Mouse (Mus musculus): ENCODE measurements around the gene Cnot6. TPM values are rescaled to one million over a fixed set of nuclear protein-coding genes. Genes with fewer than 3 reads are reported as not detected.

Gene Cnot6
- polyA plus RNA-seq, 1 experiment from 2014 or later, result 101 TPM

DNA sequence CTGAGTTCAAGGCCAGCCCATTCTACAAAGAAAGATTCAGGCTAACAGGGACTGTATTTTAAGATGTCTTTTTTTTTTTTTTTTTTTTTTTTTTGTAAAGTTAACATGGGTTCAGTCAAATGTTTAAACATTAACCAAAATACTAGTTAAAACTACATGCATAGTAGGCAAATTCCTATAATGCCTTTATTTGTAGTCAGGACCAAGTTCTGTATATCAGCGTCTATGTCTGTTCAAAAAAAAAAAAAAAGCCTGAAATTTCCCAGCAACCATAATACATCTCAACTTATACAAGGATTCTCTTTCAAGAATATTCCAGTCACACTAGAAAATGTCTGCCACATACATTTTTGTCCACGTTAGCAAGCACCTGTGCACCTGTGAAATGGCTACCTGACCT, 1.9 kb downstream of the Cnot6 start:
- Histone ChIP-seq H3K9ac (peak overlapping the region; percentile 42; the same call in 1 of the 2 replicates), H3K4me1 (peaks cover 42% of the 10 kb centered on the region), H3K27me3 (no peaks in the 10 kb centered on the region), H3K4me3 (replicated peaks) (peak overlapping the region; percentile 98), H3K36me3 (replicated peaks) (peaks cover 24% of the 10 kb centered on the region), H3K4me2 (peak overlapping the region; percentile 76), H3K9me3 (no peaks in the 10 kb centered on the region; the same call in 1 of the 2 replicates), H3K27ac (no peak overlapping the region)
- no peak for ATAC-seq (ENCODE audit: low FRiP score)
- 87% methylated on average over 2 of the region's 2 CpGs for whole genome bisulfite sequencing

DNA sequence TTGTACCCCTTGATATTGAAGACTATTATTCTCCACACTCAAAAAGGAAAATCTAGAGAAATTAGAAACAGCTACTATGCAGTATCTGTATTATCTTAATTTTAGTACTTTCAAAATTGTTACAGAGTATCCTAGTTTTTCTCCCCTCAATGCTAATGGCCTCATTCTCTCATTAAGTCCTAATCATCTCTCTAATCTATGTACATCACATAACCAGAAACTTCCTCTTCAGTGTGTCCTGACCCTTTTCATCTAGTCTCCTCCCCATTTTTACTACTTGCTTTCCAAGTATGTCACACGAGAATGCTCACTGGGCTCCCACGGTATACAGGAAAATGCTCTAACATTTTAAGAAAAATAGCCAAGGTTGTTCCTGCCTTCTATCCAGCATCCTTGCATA, 4.7 kb downstream of the Cnot6 start:
- WGBS, result 87% methylated on average over 2 of the region's 2 CpGs
- H3K4me1 ChIP-seq, result peaks cover 29% of the 10 kb centered on the region
- H3K4me3 ChIP-seq (replicated peaks), result no peak overlapping the region
- H3K36me3 ChIP-seq (replicated peaks), result peaks cover 39% of the 10 kb centered on the region
- no peak overlapping the region for H3K4me2 ChIP-seq
- ATAC-seq (ENCODE audit: low FRiP score), result no peak
- H3K27me3 ChIP-seq, result no peaks in the 10 kb centered on the region
- no peak overlapping the region for H3K9ac ChIP-seq
- H3K9me3 ChIP-seq, result no peaks in the 10 kb centered on the region; the same call in 1 of the 2 replicates
- no peak overlapping the region for H3K27ac ChIP-seq

DNA sequence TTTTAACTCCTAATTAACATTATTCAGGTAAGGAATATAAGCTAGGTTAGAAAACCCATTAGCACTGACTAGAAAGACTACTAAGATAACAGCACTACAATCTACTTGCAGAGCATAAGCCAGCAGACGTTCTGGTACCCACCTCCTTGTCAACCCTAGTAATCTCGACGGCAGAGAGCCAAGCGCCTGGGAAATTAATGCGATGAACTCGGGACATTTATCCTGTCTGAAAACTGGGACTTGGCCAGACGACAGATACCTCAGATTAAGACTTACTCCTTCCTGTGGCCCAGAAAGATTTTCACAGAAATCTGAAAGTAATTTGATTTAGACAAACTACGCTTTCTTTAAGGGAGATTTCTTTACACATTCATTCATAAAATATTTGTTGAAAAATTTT, 7.7 kb downstream of the Cnot6 start:
- no peak overlapping the region for H3K4me3 ChIP-seq (replicated peaks)
- H3K9ac ChIP-seq, result no peak overlapping the region
- no peak overlapping the region for H3K4me2 ChIP-seq
- H3K4me1 ChIP-seq, result peaks cover 13% of the 10 kb centered on the region
- ATAC-seq (ENCODE audit: low FRiP score), result no peak
- H3K36me3 ChIP-seq (replicated peaks), result peaks cover 63% of the 10 kb centered on the region
- H3K27ac ChIP-seq, result no peak overlapping the region
- 91% methylated on average over 8 of the region's 8 CpGs for WGBS
- H3K9me3 ChIP-seq, result no peaks in the 10 kb centered on the region; the same call in 1 of the 2 replicates
- H3K27me3 ChIP-seq, result no peaks in the 10 kb centered on the region

DNA sequence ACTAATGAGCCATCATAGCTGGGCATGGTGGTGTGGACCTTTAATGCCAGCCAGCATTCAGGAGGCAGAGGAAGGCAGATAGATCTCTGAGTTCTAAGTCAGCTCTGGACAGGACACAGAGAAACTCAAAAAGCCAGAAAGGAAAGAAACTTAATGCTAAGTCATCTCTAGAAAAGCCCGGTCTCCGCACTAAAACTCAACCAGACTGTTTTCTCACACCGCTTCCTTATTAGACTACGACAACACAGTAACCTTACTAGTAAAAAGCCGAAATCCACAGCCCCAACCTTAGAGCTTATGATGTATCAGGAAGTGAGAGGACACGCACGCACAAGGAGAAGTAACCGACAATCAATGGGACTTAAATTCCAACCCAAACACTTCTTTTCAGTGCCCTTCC, 10.5 kb downstream of the Cnot6 start:
- no peaks in the 10 kb centered on the region for H3K4me1 ChIP-seq
- WGBS, result over 99% methylated on average over 8 of the region's 8 CpGs
- H3K27me3 ChIP-seq, result no peaks in the 10 kb centered on the region
- no peak overlapping the region for H3K27ac ChIP-seq
- H3K9ac ChIP-seq, result no peak overlapping the region
- H3K4me2 ChIP-seq, result no peak overlapping the region
- H3K4me3 ChIP-seq (replicated peaks), result no peak overlapping the region
- ATAC-seq (ENCODE audit: low FRiP score), result no peak
- H3K9me3 ChIP-seq, result no peaks in the 10 kb centered on the region; the same call in 1 of the 2 replicates
- peaks cover 69% of the 10 kb centered on the region for H3K36me3 ChIP-seq (replicated peaks)

DNA sequence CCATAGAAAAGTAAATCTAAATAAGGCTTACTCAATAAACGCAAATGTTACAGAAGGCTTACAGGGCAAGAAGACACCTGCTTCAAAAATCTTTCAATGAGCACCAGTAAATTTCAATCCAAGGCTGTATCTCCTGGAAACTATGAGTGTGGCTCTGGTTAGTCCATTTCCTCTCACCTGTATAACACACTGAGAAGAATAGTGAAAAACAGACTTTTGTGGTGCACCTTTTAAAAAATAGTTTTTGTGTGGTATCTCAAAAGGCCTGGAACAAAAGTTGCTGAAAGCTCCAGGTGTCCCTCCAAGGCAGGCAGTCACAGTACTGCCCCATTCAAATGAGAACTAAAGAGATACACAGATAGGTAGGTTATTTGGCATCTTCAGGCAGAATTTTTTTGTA, 13.4 kb downstream of the Cnot6 start:
- Histone ChIP-seq H3K9ac (no peak overlapping the region), H3K36me3 (replicated peaks) (peaks cover 48% of the 10 kb centered on the region), H3K4me3 (replicated peaks) (no peak overlapping the region), H3K4me2 (no peak overlapping the region), H3K27me3 (no peaks in the 10 kb centered on the region), H3K27ac (no peak overlapping the region), H3K4me1 (no peaks in the 10 kb centered on the region), H3K9me3 (no peaks in the 10 kb centered on the region)
- WGBS, result 93% methylated on average over 1 of the region's 1 CpGs
- no peak for ATAC-seq (ENCODE audit: low FRiP score)

DNA sequence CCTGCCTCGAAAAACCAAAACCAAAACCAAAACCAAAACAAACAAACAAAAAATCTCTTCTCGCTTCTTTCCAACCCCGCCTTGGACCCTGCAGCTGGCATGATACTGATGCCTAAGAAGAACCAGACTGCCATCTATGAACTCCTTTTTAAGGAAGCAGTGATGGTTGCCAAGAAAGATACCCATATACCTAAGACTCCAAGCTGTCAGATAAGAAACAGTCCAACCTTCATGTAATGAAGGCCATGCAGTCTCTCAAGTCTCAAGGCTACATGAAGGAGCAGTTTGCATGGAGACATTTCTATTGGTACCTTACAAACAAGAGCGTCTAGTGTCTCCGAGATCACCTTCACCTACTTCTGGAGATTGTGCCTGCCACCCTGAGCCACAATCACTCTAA, 14.7 kb downstream of the Cnot6 start:
- Histone ChIP-seq H3K4me1 (no peaks in the 10 kb centered on the region), H3K4me2 (no peak overlapping the region), H3K9ac (no peak overlapping the region), H3K27me3 (no peaks in the 10 kb centered on the region), H3K27ac (no peak overlapping the region), H3K9me3 (no peaks in the 10 kb centered on the region), H3K36me3 (replicated peaks) (peaks cover 51% of the 10 kb centered on the region), H3K4me3 (replicated peaks) (no peak overlapping the region)
- 95% methylated on average over 5 of the region's 5 CpGs for WGBS
- no peak for ATAC-seq (ENCODE audit: low FRiP score)

DNA sequence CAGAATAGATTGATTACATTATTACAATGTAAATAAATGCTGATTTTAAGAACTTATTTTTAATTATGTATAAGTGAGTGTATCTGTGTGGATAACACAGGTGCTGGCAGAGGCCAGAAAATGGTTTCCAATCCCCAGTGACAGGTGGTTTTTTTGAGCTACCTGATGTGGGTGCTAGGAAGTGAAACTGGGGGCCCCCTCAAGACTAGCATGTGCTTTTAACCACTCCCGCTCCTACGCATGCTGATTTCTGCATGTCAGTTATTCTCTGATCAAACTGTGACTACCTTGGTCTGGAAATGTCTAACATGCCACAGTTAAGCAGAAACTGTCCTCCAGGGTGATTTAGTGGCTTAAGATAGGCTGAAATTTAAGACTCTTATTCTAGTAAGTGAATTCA, 16.1 kb downstream of the Cnot6 start:
- WGBS, result 91% methylated on average over 2 of the region's 2 CpGs
- Histone ChIP-seq H3K36me3 (replicated peaks) (peaks cover 52% of the 10 kb centered on the region), H3K4me1 (no peaks in the 10 kb centered on the region), H3K27ac (no peak overlapping the region), H3K9me3 (no peaks in the 10 kb centered on the region), H3K27me3 (no peaks in the 10 kb centered on the region), H3K4me2 (no peak overlapping the region), H3K4me3 (replicated peaks) (no peak overlapping the region), H3K9ac (no peak overlapping the region)
- no peak for ATAC-seq (ENCODE audit: low FRiP score)

DNA sequence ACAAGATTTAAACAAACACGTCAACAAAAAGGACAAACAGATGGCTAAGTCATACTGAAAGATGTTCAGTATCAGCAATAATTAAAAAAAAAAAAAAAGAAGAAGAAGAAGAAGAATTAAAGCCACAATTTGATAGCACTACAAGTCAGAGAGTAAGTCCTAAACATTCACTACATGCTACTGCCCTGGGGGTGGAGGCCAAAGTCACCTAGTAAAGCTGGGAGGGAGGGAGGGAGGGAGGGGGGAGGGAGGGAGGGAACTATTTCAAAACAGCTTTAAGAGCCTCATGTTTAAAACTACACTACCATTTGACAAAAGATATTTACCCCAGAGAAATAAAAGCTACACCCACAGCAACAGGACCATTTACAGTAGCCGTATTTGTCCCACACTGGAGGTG, 16.8 kb downstream of the Cnot6 start:
- no peaks in the 10 kb centered on the region for H3K27me3 ChIP-seq
- H3K4me3 ChIP-seq (replicated peaks), result no peak overlapping the region
- H3K27ac ChIP-seq, result no peak overlapping the region
- no peaks in the 10 kb centered on the region for H3K9me3 ChIP-seq
- ATAC-seq (ENCODE audit: low FRiP score), result no peak
- H3K9ac ChIP-seq, result no peak overlapping the region
- H3K4me1 ChIP-seq, result no peaks in the 10 kb centered on the region
- WGBS, result 100% methylated on average over 2 of the region's 2 CpGs
- no peak overlapping the region for H3K4me2 ChIP-seq
- H3K36me3 ChIP-seq (replicated peaks), result peaks cover 47% of the 10 kb centered on the region

DNA sequence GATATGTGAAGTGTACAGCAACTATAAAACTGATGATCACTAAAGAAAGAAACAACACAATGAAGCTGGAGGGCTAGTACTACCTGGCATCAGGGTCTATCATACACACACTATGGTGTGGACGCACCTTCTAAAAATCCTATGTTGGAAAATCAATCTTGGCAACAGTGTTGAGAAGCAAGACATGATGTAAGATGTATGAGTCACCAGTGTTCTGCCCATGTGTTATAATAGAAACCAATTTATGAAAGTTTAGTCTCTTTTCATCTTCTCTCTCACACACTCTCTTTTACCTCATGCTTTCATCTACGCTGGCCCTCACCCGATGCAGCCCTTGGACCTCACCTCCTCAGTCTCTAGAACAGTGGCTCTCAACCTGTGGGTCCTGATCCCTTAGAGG, 17.5 kb downstream of the Cnot6 start:
- no peaks in the 10 kb centered on the region for H3K27me3 ChIP-seq
- H3K9me3 ChIP-seq, result no peaks in the 10 kb centered on the region
- no peak overlapping the region for H3K9ac ChIP-seq
- WGBS, result 99% methylated on average over 3 of the region's 3 CpGs
- no peak overlapping the region for H3K27ac ChIP-seq
- ATAC-seq (ENCODE audit: low FRiP score), result no peak
- H3K4me1 ChIP-seq, result no peaks in the 10 kb centered on the region
- H3K36me3 ChIP-seq (replicated peaks), result peaks cover 50% of the 10 kb centered on the region
- no peak overlapping the region for H3K4me2 ChIP-seq
- no peak overlapping the region for H3K4me3 ChIP-seq (replicated peaks)

DNA sequence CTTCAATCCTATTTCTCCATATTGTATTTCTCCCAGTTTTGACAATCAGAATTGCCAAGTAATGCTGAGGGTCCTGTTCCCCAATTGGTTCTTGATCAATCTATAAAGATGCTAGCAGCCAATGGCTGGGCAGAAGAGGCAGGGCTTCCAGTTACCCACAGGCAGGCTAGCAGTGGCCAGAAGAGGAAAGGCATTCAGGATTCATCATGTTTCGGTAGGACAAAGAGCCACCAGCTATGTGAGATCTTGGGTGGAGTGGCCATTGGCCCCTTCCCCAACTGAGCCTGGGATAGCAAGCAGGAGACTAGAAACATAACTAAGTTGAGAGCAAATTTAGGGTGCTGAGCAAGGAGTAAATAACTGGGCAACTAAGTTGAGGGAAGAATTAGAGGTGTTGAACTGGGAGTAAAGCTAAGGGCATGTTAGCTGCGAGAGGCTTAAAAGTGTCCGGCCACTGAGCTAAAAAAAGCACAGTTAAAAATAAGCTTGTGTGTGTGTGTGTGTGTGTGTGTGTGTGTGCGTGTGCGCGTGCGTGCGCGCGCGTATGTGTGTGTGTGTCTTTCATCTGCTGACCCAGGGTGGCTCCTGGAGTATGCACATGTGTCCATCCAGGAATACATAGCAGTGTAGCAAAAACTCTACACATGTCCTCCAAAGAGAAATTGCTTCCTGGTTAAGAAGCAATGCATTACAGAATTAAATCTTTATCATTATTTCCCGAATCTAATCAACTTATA, 28.1 kb downstream of the Cnot6 start:
- Histone ChIP-seq H3K4me3 (replicated peaks) (no peak overlapping the region), H3K36me3 (replicated peaks) (peaks cover 82% of the 10 kb centered on the region), H3K4me1 (no peaks in the 10 kb centered on the region), H3K9me3 (no peaks in the 10 kb centered on the region), H3K9ac (no peak overlapping the region), H3K4me2 (no peak overlapping the region), H3K27me3 (no peaks in the 10 kb centered on the region), H3K27ac (no peak overlapping the region)
- 92% methylated on average over 12 of the region's 12 CpGs for WGBS
- ATAC-seq (ENCODE audit: low FRiP score), result no peak

DNA sequence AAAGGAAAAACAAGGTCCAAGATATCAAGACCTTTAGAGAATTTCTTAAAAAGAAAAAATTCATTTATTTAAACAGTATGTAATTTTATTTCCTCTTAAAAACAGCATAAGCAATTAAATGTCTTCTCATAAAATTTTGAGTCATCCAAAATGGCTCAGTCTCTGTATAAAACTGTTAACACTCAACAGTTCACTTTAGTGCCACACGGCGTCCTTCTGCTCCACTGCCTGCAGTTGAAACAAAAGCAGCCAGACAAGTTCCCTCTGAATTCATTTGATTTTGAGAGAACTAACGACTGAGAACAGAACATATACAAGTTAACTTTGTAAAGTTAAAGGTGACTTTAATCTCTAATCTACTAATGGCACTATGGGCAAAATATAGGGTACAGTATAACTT, 39.1 kb downstream of the Cnot6 start:
- no peaks in the 10 kb centered on the region for H3K9me3 ChIP-seq
- no peaks in the 10 kb centered on the region for H3K4me1 ChIP-seq
- no peak for ATAC-seq (ENCODE audit: low FRiP score)
- no peak overlapping the region for H3K4me2 ChIP-seq
- no peak overlapping the region for H3K4me3 ChIP-seq (replicated peaks)
- H3K27ac ChIP-seq, result no peak overlapping the region
- no peaks in the 10 kb centered on the region for H3K27me3 ChIP-seq
- no peak overlapping the region for H3K9ac ChIP-seq
- 71% methylated on average over 3 of the region's 3 CpGs for WGBS
- H3K36me3 ChIP-seq (replicated peaks), result peaks cover 65% of the 10 kb centered on the region

DNA sequence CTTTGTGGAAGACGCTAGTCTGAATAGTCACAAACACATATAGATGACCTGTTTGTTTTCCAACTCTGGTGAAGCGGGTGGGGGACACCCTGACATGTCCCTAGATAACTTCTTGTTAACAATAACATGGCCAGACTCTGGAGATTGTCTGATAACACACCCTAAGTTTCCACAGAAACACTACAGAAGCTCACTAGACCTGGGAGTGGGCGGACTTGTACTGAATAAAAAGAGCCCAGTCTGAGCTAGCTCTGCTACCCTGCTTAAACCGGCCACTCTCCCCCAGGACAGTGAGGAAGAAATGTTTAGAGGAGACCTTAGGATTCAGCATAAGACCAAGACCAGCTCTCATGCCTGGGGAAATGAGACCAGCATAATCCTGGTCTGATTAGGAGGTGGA, 47.1 kb downstream of the Cnot6 start:
- Histone ChIP-seq H3K27me3 (no peaks in the 10 kb centered on the region), H3K36me3 (replicated peaks) (peaks cover 15% of the 10 kb centered on the region), H3K9ac (no peak overlapping the region), H3K4me1 (no peaks in the 10 kb centered on the region), H3K9me3 (no peaks in the 10 kb centered on the region), H3K4me2 (no peak overlapping the region), H3K27ac (no peak overlapping the region), H3K4me3 (replicated peaks) (no peak overlapping the region)
- WGBS, result 89% methylated on average over 4 of the region's 4 CpGs
- no peak for ATAC-seq (ENCODE audit: low FRiP score)
